Mouse (Mus musculus): ENCODE results near the gene Coro2a.
A peak's percentile ranks its signal among the peaks of the same experiment; 100 is the strongest.

Coro2a gene

DNA sequence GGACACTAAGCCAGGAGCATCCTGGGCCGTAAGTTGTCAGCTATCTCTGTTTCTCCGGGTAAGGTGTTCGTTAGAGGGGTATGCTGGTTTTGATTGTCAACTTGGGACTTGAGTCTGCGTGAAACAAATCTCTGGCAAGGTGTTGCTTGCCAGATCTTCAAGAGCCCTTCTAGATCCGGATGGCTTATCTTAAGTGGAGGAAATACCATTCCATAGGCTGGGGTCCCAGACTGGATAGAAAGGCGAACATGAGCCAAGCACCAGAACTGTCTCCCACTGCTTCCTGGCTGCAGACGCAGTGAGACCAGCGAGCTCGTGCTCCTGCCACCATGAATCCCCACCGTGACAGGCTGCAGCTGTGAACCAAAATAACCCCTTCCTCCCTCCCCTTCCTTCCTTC lies 80.5 kb downstream of the Coro2a start:
- peak in 1 of 2 experiments; percentile 54 for DNase-seq

DNA sequence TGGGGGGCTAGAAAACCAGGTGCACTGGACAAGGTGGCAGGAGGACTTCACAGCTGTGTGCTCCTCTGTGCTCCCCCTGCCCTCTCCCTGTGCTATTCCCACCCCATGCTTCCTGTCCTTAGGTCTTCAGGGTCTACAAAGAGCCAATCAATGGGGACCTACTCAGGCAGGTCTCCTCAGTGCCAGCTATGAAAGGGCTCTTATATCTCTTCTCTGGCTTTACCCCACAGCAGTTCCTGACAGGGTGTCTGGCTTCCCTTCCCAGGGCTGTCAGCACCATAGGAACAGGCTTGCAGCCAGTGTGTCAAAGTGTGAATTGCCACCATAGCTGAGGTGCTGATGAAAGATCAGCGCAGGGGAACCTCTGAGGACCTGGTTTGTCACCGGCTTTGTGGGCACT lies 81.5 kb downstream of the Coro2a start:
- DNase-seq = no peak

DNA sequence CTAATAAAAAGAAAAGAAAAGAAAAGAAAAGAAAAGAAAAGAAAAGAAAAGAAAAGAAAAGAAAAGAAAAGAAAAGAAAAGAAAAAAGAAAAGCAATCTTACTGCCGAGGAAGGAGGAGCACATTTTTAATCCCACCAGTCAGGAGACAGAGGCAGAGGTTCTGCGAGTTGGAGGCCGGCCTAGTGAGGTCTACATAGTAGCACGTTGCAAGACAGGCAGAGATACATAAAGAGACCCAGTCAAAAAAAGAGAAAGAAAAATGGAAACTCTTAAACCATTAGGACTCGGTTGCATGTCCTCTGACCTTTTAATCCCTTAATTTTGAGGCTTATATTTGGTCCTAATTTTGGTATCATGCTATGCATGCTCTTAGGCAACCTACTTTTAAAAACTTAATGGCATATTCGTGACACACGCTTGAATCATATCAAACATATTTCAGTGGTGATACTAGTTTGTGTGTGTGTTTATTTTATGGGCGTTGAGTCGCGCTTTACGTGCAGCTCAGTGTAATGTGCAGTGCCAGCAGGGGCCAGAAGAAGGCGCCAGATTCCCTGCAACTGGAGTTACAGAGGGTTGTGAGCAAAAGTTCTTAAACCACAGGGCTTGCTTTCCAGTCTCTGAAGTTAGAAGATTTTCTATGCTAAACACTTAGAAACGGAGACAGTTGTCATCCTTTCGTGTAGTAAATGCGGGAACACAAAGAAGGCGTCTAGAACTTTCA lies 94.1 kb downstream of the Coro2a start:
- peak; percentile 87 to 90 for DNase-seq

DNA sequence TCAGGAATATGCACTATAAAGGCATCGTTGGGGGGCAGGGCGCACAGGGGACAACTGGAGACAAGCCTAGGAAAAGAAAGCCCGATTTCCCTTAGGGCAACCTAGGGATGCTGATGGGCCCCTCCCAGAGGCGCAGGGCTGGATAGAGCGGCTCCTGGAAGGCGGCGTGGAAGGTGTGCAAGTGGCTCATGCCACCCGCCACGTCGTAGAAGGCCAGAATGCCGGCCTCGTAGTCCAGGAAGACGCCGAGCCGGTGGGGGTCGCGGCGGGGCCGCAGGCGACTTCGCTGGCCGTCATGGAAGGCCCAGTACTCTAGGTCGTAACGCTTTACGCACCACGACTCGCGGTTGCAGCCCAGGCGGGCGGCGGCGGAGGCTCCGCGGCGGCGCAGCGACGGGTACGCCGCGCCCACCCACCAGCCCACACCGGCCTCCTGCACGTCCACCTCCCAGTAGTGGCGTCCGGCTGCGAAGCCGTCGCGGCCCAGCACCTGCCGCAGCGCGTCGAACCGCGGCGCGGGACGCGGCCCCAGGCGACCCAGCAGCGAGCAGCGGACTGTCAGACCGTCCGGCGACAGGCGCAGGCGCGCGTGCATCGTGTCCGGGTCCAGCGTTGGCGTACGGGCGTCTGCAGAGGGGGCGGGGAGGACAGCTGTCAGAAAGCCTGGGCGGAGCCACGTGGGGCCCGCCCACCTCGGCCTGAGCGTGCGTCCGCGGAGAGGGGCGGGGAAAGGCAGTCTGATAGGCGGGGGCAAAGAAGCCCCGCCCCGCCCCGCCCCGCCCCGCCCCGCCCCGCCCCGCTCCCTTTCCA lies 95.0 kb downstream of the Coro2a start:
- DNase-seq = peak; percentile 94 to 97

DNA sequence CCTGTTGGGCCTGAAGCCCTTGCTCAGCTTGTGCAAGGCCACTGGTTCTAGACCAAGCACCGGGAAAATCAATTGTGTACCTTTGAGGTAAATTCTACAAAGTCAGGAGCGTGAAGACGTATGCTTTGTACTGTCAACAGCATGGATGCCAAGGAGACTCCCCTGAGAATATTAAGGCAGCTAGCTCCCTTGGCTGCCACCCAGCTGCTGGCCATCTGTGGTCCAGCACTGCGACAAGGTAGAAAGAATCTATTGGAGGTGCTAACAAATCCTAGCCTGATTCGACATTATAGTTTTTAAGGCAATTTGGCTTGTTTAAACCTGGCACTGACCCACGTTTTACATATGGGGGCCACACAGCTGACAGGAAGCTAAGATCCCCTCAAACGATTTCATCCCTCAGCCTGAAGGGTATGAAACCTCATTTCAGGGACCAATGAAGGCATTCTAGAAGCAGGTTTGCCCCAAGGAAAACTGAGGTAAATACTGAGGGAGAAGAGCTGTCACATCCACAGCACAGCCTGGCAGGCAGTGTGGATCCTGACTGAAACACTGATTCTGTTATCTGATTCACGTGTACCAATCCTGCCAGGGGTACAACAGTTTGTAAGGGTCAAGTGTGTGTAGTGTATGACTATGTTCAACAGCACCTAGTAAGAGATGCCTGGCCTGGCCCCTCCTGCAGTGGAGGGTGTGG lies 96.5 kb downstream of the Coro2a start:
- no peak for DNase-seq

DNA sequence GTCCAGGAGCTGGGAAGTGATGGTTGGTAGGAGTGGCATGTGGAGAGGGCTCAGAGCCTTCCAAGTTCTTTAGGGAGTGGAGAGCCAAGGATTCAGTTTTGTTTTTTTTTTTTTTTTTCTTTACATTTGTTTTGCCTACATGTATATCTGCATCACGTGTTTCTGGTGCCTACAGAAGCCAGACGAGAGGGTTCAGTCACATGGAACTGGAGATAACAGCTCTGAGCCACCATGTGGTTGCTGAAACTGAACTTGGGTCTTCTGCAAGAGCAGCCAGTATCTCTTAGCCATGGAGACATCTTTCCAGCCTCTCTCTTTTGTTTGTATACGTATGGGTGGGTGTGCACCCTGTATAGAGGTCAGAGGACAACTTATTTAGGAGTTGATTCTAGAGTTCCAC lies 98.1 kb downstream of the Coro2a start:
- no peak for DNase-seq

DNA sequence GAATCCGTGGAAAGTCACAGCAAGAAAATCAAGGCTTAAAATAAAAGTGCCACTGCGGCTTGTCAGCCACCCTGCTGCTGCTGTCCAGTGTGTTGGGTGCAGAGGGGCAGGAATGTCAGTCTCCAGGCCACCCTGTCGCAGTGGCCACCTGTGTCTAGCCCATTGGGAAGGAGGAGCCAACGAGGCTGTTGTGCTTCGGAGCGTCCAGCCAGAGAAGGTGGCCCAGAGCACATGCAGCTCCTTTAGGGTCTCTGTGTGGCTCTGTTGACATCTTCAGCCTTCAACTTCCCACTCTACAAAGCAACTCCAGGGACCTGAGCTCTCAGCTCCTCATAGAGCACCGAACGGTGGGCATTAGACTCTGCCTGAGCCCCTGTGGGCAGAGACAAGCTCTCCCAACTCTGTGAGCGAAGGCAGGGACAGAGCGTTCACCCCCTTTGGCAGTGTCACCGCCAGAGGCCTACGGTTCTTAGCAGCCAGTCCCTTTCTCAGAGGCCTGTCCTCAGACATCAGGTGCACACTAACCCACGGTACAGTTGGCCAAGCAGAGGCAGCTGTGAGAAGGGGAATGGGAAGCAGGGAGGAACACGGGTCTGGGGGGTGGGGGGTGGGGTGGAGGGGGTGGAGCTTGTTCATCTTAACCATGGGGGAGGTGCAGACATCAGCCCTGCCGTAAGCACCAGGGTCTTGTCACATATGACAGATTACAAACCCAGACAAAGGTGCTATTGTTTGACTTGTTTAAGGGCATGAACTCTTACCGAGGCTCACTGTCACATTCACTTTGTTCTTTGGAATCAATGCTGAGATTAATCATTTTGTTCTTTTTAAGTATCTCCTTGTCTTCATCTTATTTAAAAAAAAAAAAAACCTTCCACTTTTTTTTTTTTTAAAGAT lies 99.1 kb downstream of the Coro2a start:
- DNase-seq = no peak

DNA sequence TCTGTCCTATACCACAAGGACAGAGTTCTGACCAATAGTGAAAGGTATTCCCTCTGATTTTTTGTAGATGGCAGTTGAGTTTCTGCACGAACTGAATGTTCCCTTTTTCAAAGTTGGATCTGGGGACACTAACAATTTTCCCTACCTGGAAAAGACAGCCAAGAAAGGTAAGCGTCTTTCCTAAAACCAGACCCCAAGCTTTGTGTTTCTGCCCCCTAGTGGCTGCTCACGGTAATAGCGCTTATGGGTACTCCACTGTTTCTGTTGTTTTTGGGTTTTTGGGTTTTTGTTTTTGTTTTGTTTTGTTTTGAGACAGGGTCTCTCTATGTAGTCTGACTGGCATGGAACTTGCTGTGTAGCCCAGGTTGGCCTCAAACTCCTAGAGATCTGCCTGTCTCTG lies 103.0 kb downstream of the Coro2a start:
- peak in 1 of 2 experiments; percentile 35 for DNase-seq

DNA sequence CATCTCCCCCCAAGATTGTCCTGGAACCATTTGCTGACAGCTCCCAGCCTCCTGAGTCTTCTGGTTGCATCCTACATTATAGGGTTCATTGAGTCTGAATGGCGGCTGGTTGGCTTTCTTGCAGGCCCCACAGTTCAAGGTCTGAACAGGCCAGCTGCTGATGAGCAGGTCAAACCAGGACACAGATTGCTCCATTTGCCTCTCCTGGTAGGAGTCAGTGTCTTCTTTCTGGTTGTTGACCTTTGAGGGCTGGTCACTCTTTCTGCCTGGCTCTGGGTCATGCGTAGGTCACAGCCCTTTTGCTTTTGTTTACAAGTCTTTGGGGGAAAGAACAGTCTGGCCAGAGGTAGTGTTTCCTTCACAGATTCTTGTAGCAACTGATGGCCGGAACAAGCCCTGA lies 103.5 kb downstream of the Coro2a start:
- DNase-seq = no peak

DNA sequence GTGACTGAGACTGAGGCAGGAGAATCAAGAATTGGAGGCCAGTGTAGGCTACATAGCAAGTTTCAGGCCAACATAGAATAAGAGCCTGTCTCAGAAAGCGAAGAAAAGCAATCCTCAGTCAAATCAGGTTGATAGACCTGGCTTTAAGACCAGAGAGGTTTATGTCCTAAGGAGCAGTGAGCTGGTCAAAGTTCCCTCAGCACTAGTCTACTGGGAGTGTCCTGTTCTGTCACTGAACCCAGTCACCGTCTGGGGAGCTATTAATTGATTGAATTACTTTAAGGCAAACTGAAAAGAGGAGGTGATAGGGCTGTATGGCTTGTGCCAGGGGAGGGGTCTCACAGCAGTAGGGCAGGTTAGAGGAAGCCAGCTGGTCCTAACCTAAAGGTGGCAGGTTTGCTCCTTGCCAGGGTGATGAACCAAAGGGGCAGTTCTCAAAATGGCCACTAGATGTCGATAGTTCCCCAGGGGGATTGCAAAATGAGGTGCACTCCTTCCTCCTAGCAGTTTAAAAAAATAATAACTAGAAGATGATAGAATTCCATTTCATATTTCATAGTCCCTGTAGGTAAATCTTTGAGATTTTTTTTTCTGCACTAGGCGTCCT lies 104.6 kb downstream of the Coro2a start:
- peak; percentile 73 to 82 for DNase-seq

DNA sequence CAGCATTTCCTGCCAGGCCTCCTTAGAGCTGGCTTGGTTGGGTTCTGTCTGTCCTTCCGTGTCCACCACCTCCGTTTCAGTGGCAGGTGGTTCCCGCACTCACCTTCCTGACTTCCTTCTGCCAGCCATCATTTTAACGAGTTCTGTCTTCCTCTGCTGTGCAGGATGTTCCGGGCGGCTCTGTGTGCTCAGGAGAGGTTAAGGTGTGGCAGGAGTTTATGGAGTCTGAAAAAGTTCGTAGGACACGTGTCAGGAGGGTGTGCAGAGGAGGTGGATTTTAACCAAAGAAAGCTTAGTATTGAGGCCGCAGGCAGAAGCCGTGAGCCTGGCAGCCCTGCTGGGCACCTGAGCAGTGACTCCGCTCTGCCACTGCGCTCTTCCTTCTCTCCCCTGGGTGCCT lies 106.5 kb downstream of the Coro2a start:
- no peak for DNase-seq

DNA sequence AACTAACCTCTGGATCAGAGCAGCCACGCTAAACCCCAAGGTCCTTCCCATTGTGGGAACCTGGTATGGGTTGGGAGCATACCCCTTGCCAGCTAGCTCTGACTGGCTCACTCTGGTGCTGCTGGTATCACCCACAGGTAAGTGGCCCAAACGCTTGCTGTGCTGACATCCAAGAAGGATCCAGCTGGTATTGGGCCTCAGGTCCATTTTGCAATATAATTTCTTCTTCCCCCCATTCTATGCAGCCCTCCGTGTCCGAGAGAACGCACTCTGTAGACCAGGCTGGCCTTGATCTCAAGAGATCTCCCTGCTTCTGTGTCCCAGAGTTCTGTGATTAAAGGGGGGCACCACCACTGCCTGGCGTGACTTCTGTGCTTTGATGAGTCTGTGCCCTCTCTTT lies 108.9 kb downstream of the Coro2a start:
- DNase-seq = no peak

DNA sequence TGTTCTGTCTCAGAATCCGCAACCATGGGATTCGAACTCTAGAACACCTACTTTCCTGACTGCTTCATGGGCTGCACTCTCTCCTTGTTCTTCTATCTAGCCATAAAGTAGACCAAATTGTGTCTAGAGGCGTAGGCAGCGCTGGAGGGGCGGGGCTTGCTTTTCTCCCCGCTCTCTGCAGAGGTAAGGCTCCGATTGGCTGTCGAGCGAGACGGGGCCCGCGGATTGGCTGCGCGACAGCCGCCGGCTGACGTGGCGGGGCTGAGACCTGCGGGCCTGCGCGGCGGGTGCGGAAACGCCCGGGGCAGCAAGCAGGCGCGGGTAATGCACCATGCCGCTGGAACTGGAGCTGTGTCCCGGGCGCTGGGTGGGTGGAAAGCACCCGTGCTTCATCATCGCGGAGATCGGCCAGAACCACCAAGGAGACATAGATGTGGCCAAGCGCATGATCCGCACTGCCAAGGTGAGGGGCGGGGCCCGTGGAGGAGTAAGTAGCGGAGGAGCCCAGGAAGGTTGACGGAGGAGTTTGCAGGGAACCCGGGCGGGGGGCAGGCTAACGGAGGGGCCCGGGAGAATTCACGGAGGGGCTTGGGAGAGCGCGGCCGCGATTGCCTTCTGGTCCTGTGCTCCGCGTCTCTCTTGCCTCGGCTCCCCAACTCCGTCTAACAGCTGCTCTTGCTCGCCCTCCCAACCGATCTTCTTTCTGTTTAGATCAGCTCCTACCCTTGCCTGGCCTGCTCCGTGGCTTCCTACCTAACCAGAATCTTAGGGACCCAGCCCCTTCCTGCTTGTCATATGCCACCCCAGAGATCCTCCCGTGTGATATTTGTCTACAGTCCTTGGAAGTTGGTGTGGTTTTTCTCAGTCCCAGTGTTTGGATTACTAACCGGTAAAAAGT lies 112.7 kb downstream of the Coro2a start, which contains the start of gene Nans:
Gene Nans (plus strand): TSS at position 221 of the 898 bp plus-strand sequence.
- DNase-seq = peak; percentile 96 to 97

DNA sequence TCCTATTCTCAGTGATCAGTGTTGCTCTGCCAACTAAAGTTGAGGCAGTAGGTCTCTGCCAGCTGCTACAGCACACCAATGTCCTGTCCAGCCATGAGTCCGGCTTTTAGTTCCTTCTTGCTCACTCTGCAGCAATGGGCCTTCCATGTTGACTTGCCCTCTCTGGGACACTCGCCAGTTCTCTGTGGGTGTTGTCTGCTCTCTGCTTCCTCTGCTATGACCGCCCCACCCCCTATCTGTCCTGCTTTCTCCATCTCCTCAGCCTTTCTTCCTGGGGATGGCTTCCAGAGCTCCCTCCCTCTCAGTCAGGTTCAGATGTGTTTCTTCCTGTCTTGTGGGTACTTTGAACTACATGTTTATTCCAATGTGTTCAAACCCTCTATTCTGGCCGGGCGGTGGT lies 114.7 kb downstream of the Coro2a start:
- peak; percentile 87 to 91 for DNase-seq

Data from lung, adult 18-20 months (tissue).